Mouse (Mus musculus): Measurements from ENCODE around the gene Ptk6.
"Not testable (repeated sequence)": the region's sequence is repeated elsewhere in the genome, so short reads cannot be mapped to it uniquely, and the experiment has no call there.

Ptk6 gene

GRCm38 (mm10) chr2:181218881-181219485 is 16.4 kb upstream of the Ptk6 start:
- no peak for DNase-seq (ENCODE audit: low spot score)

- no peak for DNase-seq (ENCODE audit: low spot score)
These were observed 13.4 kb upstream of the Ptk6 start for GRCm38 (mm10) chr2:181216037-181216436.

- peak; percentile 48 for DNase-seq (ENCODE audit: low spot score)
These were observed 10.4 kb upstream of the Ptk6 start, which contains the start of gene Srms for GRCm38 (mm10) chr2:181213021-181213445. Gene Srms (minus strand): TSS chr2:181213185.

- peak; percentile 23 for DNase-seq (ENCODE audit: low spot score)
These were observed 9.9 kb upstream of the Ptk6 start for GRCm38 (mm10) chr2:181212389-181213020.

- no peak for DNase-seq (ENCODE audit: low spot score)
These were observed 3.5 kb upstream of the Ptk6 start for GRCm38 (mm10) chr2:181206118-181206517.

- no peak for DNase-seq (ENCODE audit: low spot score)
These were observed 3.1 kb upstream of the Ptk6 start for GRCm38 (mm10) chr2:181205678-181206077.

GRCm38 (mm10) chr2:181202886-181203285 is 297 bp upstream of the Ptk6 start:
- no peak for DNase-seq (ENCODE audit: low spot score)

GRCm38 (mm10) chr2:181201606-181202005 is 983 bp downstream of the Ptk6 start:
- DNase-seq (ENCODE audit: low spot score) = no peak

- no peak for DNase-seq (ENCODE audit: low spot score)
These were observed 5.8 kb downstream of the Ptk6 start for GRCm38 (mm10) chr2:181196628-181197300.

- no peak for DNase-seq (ENCODE audit: low spot score)
These were observed 9.5 kb downstream of the Ptk6 start for GRCm38 (mm10) chr2:181193044-181193443.

GRCm38 (mm10) chr2:181191936-181192335 is 10.7 kb downstream of the Ptk6 start:
- DNase-seq (ENCODE audit: low spot score) = no peak

- DNase-seq (ENCODE audit: low spot score) = not testable (repeated sequence)
These were observed 11.2 kb downstream of the Ptk6 start for GRCm38 (mm10) chr2:181191385-181191784.

GRCm38 (mm10) chr2:181189321-181189720 is 13.3 kb downstream of the Ptk6 start:
- DNase-seq (ENCODE audit: low spot score) = no peak

GRCm38 (mm10) chr2:181188681-181189080 is 13.9 kb downstream of the Ptk6 start:
- DNase-seq (ENCODE audit: low spot score) = peak; percentile 16

GRCm38 (mm10) chr2:181187121-181188000 is 15.2 kb downstream of the Ptk6 start, which contains the start of gene Ppdpf:
Gene Ppdpf (plus strand): TSS chr2:181187247.
- DNase-seq (ENCODE audit: low spot score) = peak; percentile 98

- DNase-seq (ENCODE audit: low spot score) = peak; percentile 87
These were observed 16.0 kb downstream of the Ptk6 start for GRCm38 (mm10) chr2:181186635-181187034.

- no peak for DNase-seq (ENCODE audit: low spot score)
These were observed 21.7 kb downstream of the Ptk6 start for GRCm38 (mm10) chr2:181180898-181181297.

GRCm38 (mm10) chr2:181178471-181178870 is 24.1 kb downstream of the Ptk6 start:
- DNase-seq (ENCODE audit: low spot score) = no peak

GRCm38 (mm10) chr2:181178015-181178414 is 24.6 kb downstream of the Ptk6 start:
- DNase-seq (ENCODE audit: low spot score) = no peak

GRCm38 (mm10) chr2:181174646-181175045 is 27.9 kb downstream of the Ptk6 start:
- no peak for DNase-seq (ENCODE audit: low spot score)

- DNase-seq (ENCODE audit: low spot score) = no peak
These were observed 36.1 kb downstream of the Ptk6 start for GRCm38 (mm10) chr2:181166469-181166868.

- no peak for DNase-seq (ENCODE audit: low spot score)
These were observed 41.8 kb downstream of the Ptk6 start for GRCm38 (mm10) chr2:181160821-181161220.

All from T-cell, adult 2 months (primary cell).